Mouse (Mus musculus) cortical plate, adult 2 months (tissue): Measurements from ENCODE around the gene Golga5.

Experiments
- CTCF ChIP-seq: fragments of 200-500 bp; IDR thresholded peaks from 2 replicates; pipeline ENCODE4 v1.5.1; 2011; ENCODE audit warnings: mild to moderate bottlenecking, control low read depth, low read length; ENCODE audit not compliant: insufficient read depth; ENCODE audit errors: extremely low read depth
- POLR2A ChIP-seq: fragments of 200-500 bp; IDR thresholded peaks from 2 replicates; pipeline ENCODE4 v1.6.1; 2011; ENCODE audit warnings: mild to moderate bottlenecking, low read length, control low read depth; ENCODE audit not compliant: insufficient read depth; ENCODE audit errors: extremely low read depth

- no peak for TF ChIP-seq CTCF
- TF ChIP-seq POLR2A = no peak
These were observed 12.3 kb upstream of the Golga5 start for GRCm38 (mm10) chr12:102456467-102457193.
